Mouse (Mus musculus) liver, adult (tissue): ENCODE data around the gene Atp2a3.

ENCODE experiments used
- GATA4 ChIP-seq: IDR thresholded peaks from 2 replicates; pipeline ENCODE4 v1.6.1; 2014; ENCODE audit warnings: mild to moderate bottlenecking, low read length; ENCODE audit not compliant: insufficient replicate concordance

The Atp2a3 gene

GRCm38 (mm10) chr11:72951137-72952000 is 9.6 kb upstream of the Atp2a3 start:
- no peak for TF ChIP-seq GATA4

GRCm38 (mm10) chr11:72952226-72952625 is 8.7 kb upstream of the Atp2a3 start:
- TF ChIP-seq GATA4, result no peak

DNA sequence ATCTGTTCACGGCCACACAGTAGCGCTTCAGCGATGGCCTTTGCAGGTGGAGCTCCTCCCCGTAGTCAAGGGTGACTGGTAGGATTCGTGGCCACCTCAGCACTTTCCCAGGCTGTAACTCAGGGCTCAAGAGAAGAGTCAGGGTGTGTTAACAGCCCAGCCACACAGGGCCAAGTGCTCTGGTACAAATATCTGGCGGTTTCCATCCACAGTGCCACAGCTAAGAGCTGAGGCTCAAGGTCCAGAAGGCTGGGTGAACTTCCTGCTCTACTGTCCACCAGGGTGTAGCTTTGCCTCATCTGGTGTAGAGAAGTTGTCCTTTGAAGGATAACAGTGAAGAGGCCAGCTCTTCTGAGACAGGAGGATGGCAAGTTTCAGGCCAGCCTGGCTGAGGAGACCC is 8.3 kb upstream of the Atp2a3 start:
- TF ChIP-seq GATA4, result no peak

DNA sequence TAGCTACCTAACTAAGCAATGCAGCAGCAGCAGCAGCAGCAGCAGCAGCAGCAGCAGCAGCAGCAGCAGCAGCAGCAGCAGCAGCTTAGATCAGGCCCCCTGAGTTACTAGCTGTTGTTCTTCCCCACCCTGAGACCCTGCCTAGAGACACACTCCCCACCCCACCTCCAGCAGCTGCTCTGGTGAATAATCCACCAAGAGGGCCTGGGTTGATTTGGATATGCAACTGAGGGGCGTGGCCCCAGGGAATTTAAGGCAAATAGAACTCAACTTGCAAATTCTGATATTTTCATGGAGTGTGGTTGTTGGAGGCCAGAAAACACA is 7.9 kb upstream of the Atp2a3 start:
- TF ChIP-seq GATA4, result no peak

DNA sequence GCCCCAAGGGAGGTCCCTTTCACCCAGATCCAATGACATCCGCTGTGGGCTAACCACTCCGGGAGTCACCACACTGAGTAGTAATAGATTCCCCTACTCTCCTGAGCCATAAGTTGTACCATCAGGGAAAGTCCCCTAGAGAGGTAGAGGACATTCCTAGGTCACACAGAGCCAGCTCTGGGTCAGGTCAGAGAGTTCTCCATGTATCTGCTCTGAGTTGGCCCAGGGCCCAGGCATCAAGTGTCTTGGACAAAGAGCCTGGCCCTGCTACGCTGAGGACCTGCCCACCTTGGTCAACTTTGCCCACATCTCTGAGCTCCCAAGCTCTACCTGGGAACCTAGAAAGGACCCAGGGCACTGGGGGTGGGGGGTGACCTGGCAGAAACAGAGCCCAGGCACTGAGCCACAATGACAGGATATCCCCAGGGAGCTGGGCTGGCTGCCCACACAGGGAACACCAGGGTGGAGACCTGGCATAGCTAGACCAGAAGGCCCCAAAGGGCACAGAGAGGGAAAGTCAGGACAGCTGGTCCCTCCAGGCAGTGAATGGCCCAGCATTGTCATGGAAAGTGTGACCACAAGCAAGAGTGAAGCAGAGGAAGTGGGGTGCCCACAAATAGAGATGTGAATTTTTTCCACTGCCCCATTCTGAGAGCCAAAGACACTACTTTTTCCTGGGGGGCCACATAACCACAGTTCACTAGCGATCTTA is 7.4 kb upstream of the Atp2a3 start:
- no peak for TF ChIP-seq GATA4

GRCm38 (mm10) chr11:72954216-72954615 is 6.8 kb upstream of the Atp2a3 start:
- no peak for TF ChIP-seq GATA4

GRCm38 (mm10) chr11:72955339-72955974 is 5.5 kb upstream of the Atp2a3 start:
- peak; percentile 95 for TF ChIP-seq GATA4

DNA sequence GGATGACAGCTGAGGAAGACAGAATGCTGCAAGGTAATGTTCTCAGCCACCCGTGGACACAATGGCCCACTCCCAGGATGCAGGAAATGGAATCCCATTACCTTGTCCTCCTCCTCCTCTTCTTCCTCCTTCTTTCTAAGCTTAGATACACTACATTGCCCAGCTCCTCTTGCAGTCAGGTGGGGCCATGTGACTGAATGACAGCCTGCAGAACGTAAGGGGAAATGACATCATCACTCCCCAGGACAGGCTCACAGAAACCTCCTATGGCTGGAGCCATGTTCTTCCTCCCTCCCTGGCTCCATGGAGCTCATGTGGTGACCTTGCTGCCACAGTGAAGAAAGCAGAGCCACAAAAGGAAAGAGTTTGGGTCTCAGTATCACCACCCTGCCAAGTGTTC is 3.7 kb upstream of the Atp2a3 start:
- no peak for TF ChIP-seq GATA4

DNA sequence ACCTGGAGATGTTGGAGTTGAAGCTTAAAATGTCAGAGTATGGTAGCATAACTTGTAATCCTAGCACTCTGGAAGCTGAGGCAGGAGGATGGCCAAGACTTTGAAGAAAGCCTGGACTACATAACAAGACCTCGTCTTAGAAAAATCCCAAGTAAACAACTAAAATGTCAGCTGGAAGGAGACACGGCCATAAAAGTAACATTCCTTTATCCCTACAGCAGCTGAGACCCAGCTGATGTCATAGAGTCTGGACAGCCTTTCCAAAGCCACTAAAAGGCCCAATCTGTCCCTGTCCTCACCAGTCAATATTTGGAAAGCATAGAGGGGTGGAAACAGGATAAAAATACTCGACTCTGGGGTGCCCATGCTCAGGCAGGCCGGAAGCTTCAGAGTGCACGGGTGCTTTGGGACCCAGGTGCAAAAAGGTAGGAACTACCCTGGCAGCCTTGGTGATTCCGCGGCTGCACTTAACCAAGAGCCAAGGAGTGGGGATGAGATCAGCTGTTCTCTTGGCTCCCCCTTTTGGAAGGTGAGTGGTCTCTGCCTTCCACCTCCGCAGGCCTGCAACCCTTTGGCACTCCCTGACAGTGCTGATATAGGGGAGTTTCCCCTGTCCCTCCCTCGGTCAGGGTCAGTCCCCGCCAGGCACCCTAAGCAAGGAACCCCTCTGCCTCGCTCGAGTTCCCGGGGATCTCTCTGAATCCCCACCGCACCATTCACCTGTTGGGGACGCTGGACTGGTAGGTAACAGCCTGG is 867 bp upstream of the Atp2a3 start:
- no peak for TF ChIP-seq GATA4

DNA sequence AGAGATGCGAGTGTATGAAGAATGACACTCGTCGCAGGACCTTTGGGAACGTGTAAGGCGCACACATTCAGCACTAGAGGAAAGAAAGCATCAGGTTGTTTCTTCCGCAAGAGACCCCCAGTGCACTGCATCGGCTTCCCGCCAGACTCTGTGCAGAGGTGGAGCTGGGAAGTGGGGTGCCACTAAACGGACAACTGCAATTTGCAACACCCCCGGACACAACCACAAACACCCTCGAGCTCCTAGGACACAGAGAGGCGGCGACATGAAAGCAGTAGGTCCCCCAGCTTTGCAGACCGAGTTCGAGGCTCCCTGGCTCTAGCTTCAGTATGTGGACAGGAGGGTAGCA is 272 bp upstream of the Atp2a3 start:
- TF ChIP-seq GATA4, result no peak

DNA sequence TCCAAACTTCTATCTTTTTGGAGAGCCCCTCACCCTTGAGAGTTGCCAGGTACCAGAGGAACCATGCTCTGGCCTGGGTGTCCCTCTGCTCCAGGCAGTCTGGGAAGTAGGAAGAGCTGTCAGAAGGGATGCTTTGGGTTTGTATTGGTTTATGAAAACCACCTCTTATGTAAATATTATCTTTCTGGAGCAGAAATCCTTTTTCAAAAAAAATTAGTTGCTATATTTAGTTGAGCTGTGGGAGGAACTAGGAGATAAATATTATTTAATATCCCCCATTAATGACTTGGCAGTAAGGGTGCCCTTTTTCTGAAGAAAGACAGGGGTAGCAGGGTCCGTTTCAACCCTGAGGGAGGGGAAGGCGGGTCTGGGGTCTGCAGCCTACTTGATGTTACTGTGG is 1.4 kb downstream of the Atp2a3 start:
- TF ChIP-seq GATA4, result no peak

DNA sequence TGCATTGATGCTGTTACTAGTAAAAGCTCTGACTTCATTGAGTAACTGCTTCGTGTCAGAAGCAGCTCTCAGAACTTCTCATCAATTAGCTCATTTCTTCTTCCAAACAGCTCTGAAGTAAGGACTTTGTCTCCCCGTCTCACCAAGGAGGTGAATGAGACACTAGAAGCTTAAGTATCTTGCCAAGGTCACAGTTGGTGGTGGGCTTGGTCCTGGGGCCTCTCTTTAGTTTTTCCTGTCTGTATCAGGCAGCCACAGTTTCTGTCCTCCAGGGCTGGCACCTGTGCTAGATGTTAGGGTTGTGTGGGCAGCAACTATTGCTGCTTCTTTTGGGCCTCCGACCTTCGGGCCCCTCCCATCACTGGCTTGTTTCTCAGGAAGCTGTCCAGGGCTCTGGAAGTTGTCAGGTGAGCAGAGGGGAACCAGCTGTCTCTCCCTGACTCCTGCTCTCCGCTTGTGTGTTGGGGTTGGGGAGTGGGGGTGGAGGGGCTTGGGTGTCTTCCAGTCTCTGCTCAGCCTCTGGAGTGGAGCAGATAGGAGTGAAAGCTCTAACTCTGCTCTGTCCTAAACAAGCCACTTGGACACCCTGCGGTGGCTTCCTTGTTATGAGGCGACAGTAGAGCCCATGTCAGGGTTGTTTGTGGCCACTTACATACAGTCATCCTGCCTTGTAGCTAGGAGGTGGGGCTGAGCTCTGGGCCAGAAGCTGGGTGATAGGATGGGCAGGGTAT is 2.3 kb downstream of the Atp2a3 start:
- TF ChIP-seq GATA4, result no peak

- TF ChIP-seq GATA4, result no peak
These were observed 2.9 kb downstream of the Atp2a3 start for GRCm38 (mm10) chr11:72963789-72964294.

DNA sequence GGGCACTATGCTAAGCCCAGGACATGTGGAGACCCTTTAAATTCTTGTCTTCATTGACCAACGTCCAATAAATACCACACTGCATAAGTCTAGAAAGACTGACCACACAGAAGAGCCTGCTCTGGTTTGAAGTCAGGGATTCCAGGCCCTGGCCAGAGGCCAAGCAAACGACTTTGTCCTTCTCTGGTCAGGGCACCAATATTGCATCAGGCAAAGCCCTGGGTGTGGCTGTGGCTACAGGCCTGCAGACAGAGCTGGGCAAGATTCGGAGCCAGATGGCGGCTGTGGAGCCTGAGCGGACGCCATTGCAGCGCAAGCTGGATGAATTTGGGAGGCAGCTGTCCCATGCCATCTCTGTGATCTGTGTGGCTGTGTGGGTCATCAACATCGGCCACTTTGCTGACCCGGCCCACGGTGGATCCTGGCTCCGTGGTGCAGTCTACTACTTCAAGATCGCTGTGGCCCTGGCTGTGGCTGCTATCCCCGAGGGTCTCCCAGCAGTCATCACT is 14.1 kb downstream of the Atp2a3 start:
- no peak for TF ChIP-seq GATA4
